Mouse (Mus musculus) forebrain, embryonic 13.5 days (tissue): ENCODE measurements around the gene Crygb. TPM values are rescaled to one million over a fixed set of nuclear protein-coding genes. Genes with fewer than 3 reads are reported as not detected.
A peak's percentile ranks its signal among the peaks of the same experiment; 100 is the strongest.

Experiments used
- ATAC-seq: fragments of 200-750 bp; cut with Nextera tagmentation; 2 replicates; pipeline ENCODE4 v1.8.0; 2017
- H3K27ac ChIP-seq: fragments of 300-500 bp; sonication (generic); 2 replicates; pipeline ENCODE4 v1.5.1; 2015; ENCODE audit warnings: inconsistent platforms, mild to moderate bottlenecking, moderate library complexity
- H3K27me3 ChIP-seq: fragments of 300-500 bp; sonication (generic); 2 replicates; pipeline ENCODE4 v1.6.1; 2015; ENCODE audit warnings: mild to moderate bottlenecking, inconsistent platforms
- H3K36me3 ChIP-seq: fragments of 300-500 bp; sonication (generic); 2 replicates; pipeline ENCODE4 v1.6.1; 2015; ENCODE audit warnings: mild to moderate bottlenecking, inconsistent platforms; ENCODE audit not compliant: poor library complexity, severe bottlenecking
- H3K4me1 ChIP-seq: fragments of 300-500 bp; sonication (generic); 2 replicates; pipeline ENCODE4 v1.6.1; 2015; ENCODE audit warnings: inconsistent platforms
- H3K4me2 ChIP-seq: fragments of 300-500 bp; sonication (generic); 2 replicates; pipeline ENCODE4 v1.6.1; 2015; ENCODE audit warnings: inconsistent platforms, mild to moderate bottlenecking, moderate library complexity
- H3K4me3 ChIP-seq: fragments of 300-500 bp; sonication (generic); 2 replicates; pipeline ENCODE4 v1.5.1; 2015; ENCODE audit warnings: mild to moderate bottlenecking, inconsistent platforms
- H3K9ac ChIP-seq: fragments of 300-500 bp; sonication (generic); 2 replicates; pipeline ENCODE4 v1.6.1; 2015; ENCODE audit warnings: mild to moderate bottlenecking, inconsistent platforms
- H3K9me3 ChIP-seq: fragments of 300-500 bp; sonication (generic); replicated peaks from 2 replicates; pipeline ENCODE4 v1.6.1; 2016; ENCODE audit warnings: inconsistent platforms
- WGBS: fragments of 180-500 bp; shearing (Covaris S2); methylation state at CpG from one replicate; pipeline ENCODE4 v1.1.7; 2015; 5-methylcytosine and 5-hydroxymethylcytosine counted together
- polyA plus RNA-seq: library from polyadenylated mRNA; unstranded; fragments of >200 nt; fragmentation: Nextera tagmentation; extraction: Ambion mirVana; gene quantifications from 2 replicates; pipeline ENCODE4 v1.2.1, GENCODE M21; 2015

Crygb gene
- polyA plus RNA-seq, 1 experiment from 2014 or later, result not detected

DNA sequence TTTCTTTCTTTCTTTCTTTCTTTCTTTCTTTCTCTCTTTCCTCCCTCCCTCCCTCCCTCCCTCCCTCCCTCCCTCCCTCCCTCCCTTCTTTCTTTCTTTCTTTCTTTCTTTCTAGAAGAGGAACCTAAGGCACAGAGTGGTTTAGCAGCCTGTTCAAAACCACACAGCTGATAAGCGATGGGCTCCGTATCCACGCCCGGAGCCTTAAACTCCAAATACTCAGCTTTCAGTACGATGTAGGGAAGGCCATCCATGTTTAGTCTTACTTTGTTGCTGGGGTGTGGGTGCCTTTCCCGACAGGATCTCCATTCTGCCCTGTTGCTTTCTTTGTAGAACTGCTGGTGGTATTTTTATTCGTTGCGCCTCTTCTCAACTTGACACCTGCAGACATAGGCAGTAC lies 27.1 kb upstream of the Crygb start:
- Histone ChIP-seq H3K27me3 (no peaks in the 10 kb centered on the region), H3K36me3 (no peaks in the 10 kb centered on the region), H3K9me3 (no peaks in the 10 kb centered on the region), H3K4me2 (no peak overlapping the region), H3K27ac (no peak overlapping the region), H3K4me1 (no peaks in the 10 kb centered on the region), H3K9ac (no peak overlapping the region), H3K4me3 (no peak overlapping the region)
- no peak for ATAC-seq
- 88% methylated on average over 8 of the region's 8 CpGs for WGBS

- WGBS, result 90% methylated on average over 10 of the region's 10 CpGs
- no peak overlapping the region for H3K9ac ChIP-seq
- no peak overlapping the region for H3K4me2 ChIP-seq
- no peak for ATAC-seq
- H3K4me3 ChIP-seq, result no peak overlapping the region
- no peak overlapping the region for H3K27ac ChIP-seq
- no peaks in the 10 kb centered on the region for H3K9me3 ChIP-seq
- no peaks in the 10 kb centered on the region for H3K36me3 ChIP-seq
- H3K27me3 ChIP-seq, result no peaks in the 10 kb centered on the region
- no peaks in the 10 kb centered on the region for H3K4me1 ChIP-seq
Measured at GRCm38 (mm10) chr1:65107654-65108279, 25.7 kb upstream of the Crygb start.

DNA sequence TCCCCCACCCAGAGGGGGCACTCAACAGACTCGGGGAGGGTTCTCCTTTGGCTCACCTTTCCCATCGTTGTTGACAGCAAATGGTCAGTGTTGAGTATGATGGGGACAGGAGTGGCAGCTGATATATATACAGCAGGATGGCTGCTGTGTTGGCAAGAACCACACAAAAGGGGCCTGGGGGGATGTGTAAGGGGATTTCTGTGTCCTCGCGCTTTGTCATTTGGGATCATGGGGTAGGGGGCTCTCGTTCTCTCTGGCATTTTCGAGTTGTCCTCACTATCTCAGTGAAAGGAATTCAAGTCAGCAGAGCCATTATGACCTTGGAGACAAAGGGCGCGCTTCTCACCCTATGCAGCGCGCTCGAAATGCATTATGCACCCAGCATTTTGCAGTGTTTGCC lies 21.2 kb upstream of the Crygb start, which contains the start of gene Cryga:
Gene Cryga, minus strand, starts transcription at position 101 of the 400 bp plus-strand sequence.
- Histone ChIP-seq H3K4me3 (no peak within 1 kb of the TSS), H3K9me3 (no peaks in the 10 kb centered on the region), H3K36me3 (no peaks in the 10 kb centered on the region), H3K4me1 (no peaks in the 10 kb centered on the region), H3K4me2 (no peak within 1 kb of the TSS), H3K27me3 (no peaks in the 10 kb centered on the region), H3K9ac (no peak within 1 kb of the TSS), H3K27ac (no peak within 1 kb of the TSS)
- ATAC-seq, result no peak
- WGBS, result 89% methylated on average over 11 of the region's 11 CpGs

GRCm38 (mm10) chr1:65096953-65097352 lies 14.9 kb upstream of the Crygb start:
- no peak overlapping the region for H3K4me3 ChIP-seq
- no peaks in the 10 kb centered on the region for H3K36me3 ChIP-seq
- WGBS, result 80% methylated on average over 3 of the region's 3 CpGs
- no peak overlapping the region for H3K4me2 ChIP-seq
- no peaks in the 10 kb centered on the region for H3K4me1 ChIP-seq
- H3K27me3 ChIP-seq, result no peaks in the 10 kb centered on the region
- no peak for ATAC-seq
- H3K27ac ChIP-seq, result no peak overlapping the region
- H3K9ac ChIP-seq, result no peak overlapping the region
- no peaks in the 10 kb centered on the region for H3K9me3 ChIP-seq

GRCm38 (mm10) chr1:65091566-65091965 lies 9.5 kb upstream of the Crygb start:
- no peak overlapping the region for H3K9ac ChIP-seq
- WGBS, result 90% methylated on average over 3 of the region's 3 CpGs
- no peak overlapping the region for H3K4me3 ChIP-seq
- no peak for ATAC-seq
- no peak overlapping the region for H3K4me2 ChIP-seq
- no peaks in the 10 kb centered on the region for H3K9me3 ChIP-seq
- no peak overlapping the region for H3K27ac ChIP-seq
- H3K27me3 ChIP-seq, result no peaks in the 10 kb centered on the region
- no peaks in the 10 kb centered on the region for H3K36me3 ChIP-seq
- no peaks in the 10 kb centered on the region for H3K4me1 ChIP-seq

DNA sequence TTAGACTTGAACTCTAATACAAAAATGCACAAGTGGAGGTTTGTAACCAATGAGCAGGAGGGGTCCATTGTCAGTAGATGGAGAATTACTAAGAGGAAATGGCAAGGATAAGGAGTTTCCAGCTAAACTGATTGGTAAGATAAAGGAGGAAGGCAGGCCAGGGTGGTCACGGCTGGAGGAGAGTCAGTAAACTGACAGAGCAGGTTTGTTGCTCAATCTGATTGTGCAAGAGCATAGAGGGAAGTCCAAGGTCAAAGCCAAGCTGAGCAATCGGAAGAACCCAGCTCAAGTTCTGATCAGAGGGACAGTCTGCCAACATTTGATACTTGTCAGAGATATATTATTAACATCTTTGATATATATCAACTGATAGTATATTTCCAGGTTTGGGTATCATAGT lies 8.3 kb upstream of the Crygb start:
- H3K4me2 ChIP-seq, result no peak overlapping the region
- H3K4me1 ChIP-seq, result no peaks in the 10 kb centered on the region
- no peak for ATAC-seq
- no peaks in the 10 kb centered on the region for H3K27me3 ChIP-seq
- H3K36me3 ChIP-seq, result no peaks in the 10 kb centered on the region
- no peak overlapping the region for H3K27ac ChIP-seq
- no peak overlapping the region for H3K4me3 ChIP-seq
- H3K9me3 ChIP-seq, result no peaks in the 10 kb centered on the region
- WGBS, result 80% methylated on average over 2 of the region's 2 CpGs
- H3K9ac ChIP-seq, result no peak overlapping the region

DNA sequence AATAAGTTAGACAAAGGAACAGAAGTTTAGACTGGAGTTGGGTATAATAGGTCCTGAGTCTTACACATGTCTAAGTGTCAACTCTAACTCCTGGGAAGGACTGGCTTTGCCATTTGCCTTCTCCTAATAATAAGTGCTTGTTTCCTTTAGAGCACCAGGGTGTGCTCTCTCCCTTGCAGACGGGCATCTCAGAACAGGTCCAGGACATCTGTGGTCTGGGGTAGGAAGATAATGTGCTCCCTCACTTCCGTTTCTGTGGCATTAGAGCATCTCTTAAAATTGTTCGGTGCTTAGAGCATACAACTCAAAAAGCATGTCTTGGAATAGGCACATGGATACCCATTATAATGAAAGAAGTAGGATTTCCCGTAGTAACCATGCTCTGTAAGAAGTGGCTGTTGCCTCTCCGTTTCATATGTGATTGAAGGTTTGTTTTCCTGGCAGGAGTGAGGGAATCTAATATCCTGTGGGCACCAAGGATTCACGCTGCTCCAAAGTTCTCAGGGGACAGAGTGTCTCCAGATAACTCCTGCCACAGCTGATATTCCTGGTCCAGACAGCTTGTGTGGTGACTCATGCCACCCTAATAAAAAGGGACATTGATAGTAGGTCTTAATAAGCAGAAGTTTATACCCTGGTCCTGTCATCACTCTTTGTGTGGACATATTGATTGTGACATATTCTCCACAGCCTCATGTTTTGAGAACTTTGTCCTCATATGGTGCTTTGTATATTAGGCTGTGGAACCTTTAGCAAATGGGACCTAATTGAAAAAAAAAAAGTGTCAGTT lies 6.7 kb upstream of the Crygb start:
- Histone ChIP-seq H3K36me3 (no peaks in the 10 kb centered on the region), H3K4me3 (no peak overlapping the region), H3K4me2 (no peak overlapping the region), H3K9ac (no peak overlapping the region), H3K27me3 (no peaks in the 10 kb centered on the region), H3K9me3 (no peaks in the 10 kb centered on the region), H3K4me1 (no peaks in the 10 kb centered on the region), H3K27ac (no peak overlapping the region)
- no peak for ATAC-seq
- 80% methylated on average over 6 of the region's 6 CpGs for WGBS

GRCm38 (mm10) chr1:65075607-65076006 lies 6.5 kb downstream of the Crygb start:
- Histone ChIP-seq H3K36me3 (no peaks in the 10 kb centered on the region), H3K4me3 (no peak overlapping the region), H3K4me2 (no peak overlapping the region), H3K9ac (no peak overlapping the region), H3K4me1 (no peaks in the 10 kb centered on the region), H3K27me3 (no peaks in the 10 kb centered on the region), H3K9me3 (no peaks in the 10 kb centered on the region), H3K27ac (no peak overlapping the region)
- no peak for ATAC-seq
- WGBS, result 17% methylated on average over 5 of the region's 5 CpGs

GRCm38 (mm10) chr1:65073589-65073988 lies 8.5 kb downstream of the Crygb start, which contains the start of gene Crygc:
Gene Crygc, minus strand, starts transcription at chr1:65073689.
- Histone ChIP-seq H3K9ac (no peak within 1 kb of the TSS), H3K4me3 (no peak within 1 kb of the TSS), H3K27me3 (no peaks in the 10 kb centered on the region), H3K9me3 (no peaks in the 10 kb centered on the region), H3K36me3 (no peaks in the 10 kb centered on the region), H3K4me2 (no peak within 1 kb of the TSS), H3K27ac (no peak within 1 kb of the TSS), H3K4me1 (no peaks in the 10 kb centered on the region)
- 61% methylated on average over 6 of the region's 6 CpGs for WGBS
- ATAC-seq, result no peak

GRCm38 (mm10) chr1:65067842-65068241 lies 14.2 kb downstream of the Crygb start:
- Histone ChIP-seq H3K36me3 (no peaks in the 10 kb centered on the region), H3K4me2 (no peak overlapping the region), H3K9ac (no peak overlapping the region), H3K9me3 (no peaks in the 10 kb centered on the region), H3K4me1 (no peaks in the 10 kb centered on the region), H3K27me3 (no peaks in the 10 kb centered on the region), H3K27ac (no peak overlapping the region), H3K4me3 (no peak overlapping the region)
- no peak for ATAC-seq

- H3K4me2 ChIP-seq, result no peak overlapping the region
- WGBS, result 79% methylated on average over 15 of the region's 15 CpGs
- H3K4me1 ChIP-seq, result no peaks in the 10 kb centered on the region
- H3K9ac ChIP-seq, result no peak overlapping the region
- no peak overlapping the region for H3K27ac ChIP-seq
- H3K27me3 ChIP-seq, result no peaks in the 10 kb centered on the region
- ATAC-seq, result no peak
- no peak overlapping the region for H3K4me3 ChIP-seq
- H3K9me3 ChIP-seq, result no peaks in the 10 kb centered on the region
- no peaks in the 10 kb centered on the region for H3K36me3 ChIP-seq
Measured at GRCm38 (mm10) chr1:65064201-65064600, 17.9 kb downstream of the Crygb start.

DNA sequence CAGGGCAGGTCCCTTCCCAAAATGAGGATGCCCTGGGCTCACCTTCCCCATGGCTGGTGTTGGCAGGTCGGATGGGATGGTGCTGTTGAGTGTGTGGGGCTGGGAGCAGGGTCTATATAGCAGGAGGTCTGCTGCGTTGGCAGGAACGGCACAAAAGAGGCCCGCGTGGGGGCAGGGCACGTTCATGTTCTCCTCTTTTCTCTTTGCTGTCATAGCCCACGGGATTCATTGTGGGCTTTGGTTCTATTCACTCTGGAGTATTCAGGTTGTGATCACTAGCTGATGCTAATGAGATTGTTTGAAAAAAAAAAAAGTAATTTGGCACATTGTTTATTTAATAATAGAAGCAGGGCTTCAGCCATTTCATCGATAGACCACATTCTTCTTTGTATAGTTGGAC lies 18.7 kb downstream of the Crygb start, which contains the start of gene Crygd:
Gene Crygd, minus strand, starts transcription at position 101 of the 400 bp plus-strand sequence.
- no peak within 1 kb of the TSS for H3K9ac ChIP-seq
- no peaks in the 10 kb centered on the region for H3K4me1 ChIP-seq
- H3K4me2 ChIP-seq, result no peak within 1 kb of the TSS
- H3K36me3 ChIP-seq, result no peaks in the 10 kb centered on the region
- H3K27ac ChIP-seq, result no peak within 1 kb of the TSS
- no peak within 1 kb of the TSS for H3K4me3 ChIP-seq
- H3K9me3 ChIP-seq, result no peaks in the 10 kb centered on the region
- 34% methylated on average over 8 of the region's 8 CpGs for WGBS
- ATAC-seq, result peak; percentile 33; the same call in 1 of the 2 replicates
- H3K27me3 ChIP-seq, result no peaks in the 10 kb centered on the region
